Comparison of ENCODE assay signal across 18 mouse cellular contexts in the genomic region with DNA sequence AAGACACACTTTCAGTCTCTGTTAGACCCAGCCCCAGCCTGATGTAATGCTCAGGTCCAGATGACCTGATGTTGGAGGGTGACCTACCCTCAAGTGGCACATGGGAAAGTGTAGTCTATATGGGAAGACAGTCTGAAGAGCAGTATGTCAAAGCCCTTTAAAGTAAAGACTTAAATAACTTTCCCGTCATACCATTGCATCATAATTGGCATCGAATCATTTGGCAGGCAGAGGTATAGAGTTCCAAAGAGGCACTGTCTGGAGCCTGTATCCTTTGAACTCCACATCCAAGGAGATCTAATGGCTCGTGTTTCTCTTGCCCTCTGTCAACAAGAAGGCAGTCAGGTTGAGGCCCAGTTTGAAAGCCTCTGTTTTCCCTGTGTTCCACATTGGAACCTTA.
"Had no signal": no experiment of that assay in that cellular context is flagged by ENCODE, and none has a peak within 500 bp of the region (broad histone marks: within the 10 kb centered on the region; RNA-seq: fewer than 3 reads in every experiment).

No protein-coding gene starts in this region.

- H3K4me3 ChIP-seq: limb, embryonic 12.5 days; limb, embryonic 15.5 days; liver, embryonic 13.5 days; midbrain, embryonic 13.5 days; neural tube, embryonic 12.5 days had no signal

- H3K4me1 ChIP-seq: limb, embryonic 12.5 days; limb, embryonic 15.5 days; liver, embryonic 13.5 days; midbrain, embryonic 13.5 days; neural tube, embryonic 12.5 days had no signal

- H3K27me3 ChIP-seq: limb, embryonic 12.5 days; limb, embryonic 15.5 days; liver, embryonic 13.5 days; midbrain, embryonic 13.5 days; neural tube, embryonic 12.5 days had no signal

- H3K27ac ChIP-seq: kidney, postnatal 0 days; limb, embryonic 12.5 days; limb, embryonic 15.5 days; liver, embryonic 13.5 days; macrophage; midbrain, embryonic 13.5 days; neural tube, embryonic 12.5 days; stomach, postnatal 0 days had no signal

- H3K9me3 ChIP-seq: limb, embryonic 12.5 days; limb, embryonic 15.5 days; liver, embryonic 13.5 days; midbrain, embryonic 13.5 days; neural tube, embryonic 12.5 days had no signal

- DNase-seq: kidney, adult 2 months; kidney, postnatal 25 days; left cerebral cortex, postnatal 4 days; liver, embryonic 13.5 days; lung, adult 2 months; lung, postnatal 14 days; retina, postnatal 1 day; right cerebral cortex, postnatal 25 days; thymus, adult 2 months; thymus, postnatal 25 days had no signal

- H3K4me2 ChIP-seq: limb, embryonic 12.5 days; limb, embryonic 15.5 days; liver, embryonic 13.5 days; midbrain, embryonic 13.5 days; neural tube, embryonic 12.5 days had no signal

- ATAC-seq: intestine, postnatal 0 days; midbrain, embryonic 13.5 days had no signal

- H3K36me3 ChIP-seq: limb, embryonic 12.5 days; limb, embryonic 15.5 days; liver, embryonic 13.5 days; midbrain, embryonic 13.5 days; neural tube, embryonic 12.5 days had no signal

- H3K9ac ChIP-seq: limb, embryonic 12.5 days; limb, embryonic 15.5 days; liver, embryonic 13.5 days; midbrain, embryonic 13.5 days; neural tube, embryonic 12.5 days had no signal
